Mouse (Mus musculus) cerebellum, adult 2 months (tissue): ENCODE results near the gene Efcab8. TPM values are rescaled to one million over a fixed set of nuclear protein-coding genes. Genes with fewer than 3 reads are reported as not detected.

ENCODE experiments used
- DNase-seq, 2 experiments: peaks; one replicate each; pipeline ENCODE4 v3.0.0; 2021
- H3K27ac ChIP-seq: fragments of 200-500 bp; 2 replicates; pipeline ENCODE4 v1.5.1; 2012; ENCODE audit warnings: low read length, control low read depth, inconsistent platforms; ENCODE audit not compliant: insufficient read depth
- H3K27me3 ChIP-seq: fragments of 200-500 bp; 2 replicates; pipeline ENCODE4 v1.6.1; 2012; ENCODE audit warnings: inconsistent platforms, mild to moderate bottlenecking, low read length, moderate library complexity; ENCODE audit not compliant: control insufficient read depth, insufficient read depth
- H3K4me1 ChIP-seq: fragments of 200-500 bp; 2 replicates; pipeline ENCODE4 v1.6.1; 2011; ENCODE audit warnings: low read length; ENCODE audit not compliant: control insufficient read depth, insufficient read depth
- H3K4me3 ChIP-seq: fragments of 200-500 bp; replicated peaks from 2 replicates; pipeline ENCODE3; 2011; ENCODE audit warnings: mild to moderate bottlenecking, low read depth, low read length, control low read depth; ENCODE audit not compliant: insufficient read depth
- CTCF ChIP-seq: fragments of 200-500 bp; IDR thresholded peaks from 2 replicates; pipeline ENCODE4 v1.5.1; 2011; ENCODE audit warnings: low read depth, mild to moderate bottlenecking, control low read depth, low read length, moderate library complexity, borderline replicate concordance; ENCODE audit not compliant: insufficient read depth
- POLR2A ChIP-seq: fragments of 200-500 bp; IDR thresholded peaks from 2 replicates; pipeline ENCODE4 v1.6.1; 2011; ENCODE audit warnings: low read length, control low read depth, borderline replicate concordance; ENCODE audit not compliant: insufficient read depth
- whole genome bisulfite sequencing: fragments of 180-500 bp; shearing (Covaris S2); methylation state at CpG from one replicate; pipeline ENCODE4 v1.1.7; 2018; 5-methylcytosine and 5-hydroxymethylcytosine counted together
- polyA plus RNA-seq: library from polyadenylated mRNA; depleted of rRNA; stranded (reverse); fragments of >200 nt; gene quantifications from 2 replicates; pipeline ENCODE4 v1.2.3, GENCODE M21; 2012; rRNA removed

Gene Efcab8
- 0.23 and 0.29 TPM in 2 replicates for polyA plus RNA-seq

DNA sequence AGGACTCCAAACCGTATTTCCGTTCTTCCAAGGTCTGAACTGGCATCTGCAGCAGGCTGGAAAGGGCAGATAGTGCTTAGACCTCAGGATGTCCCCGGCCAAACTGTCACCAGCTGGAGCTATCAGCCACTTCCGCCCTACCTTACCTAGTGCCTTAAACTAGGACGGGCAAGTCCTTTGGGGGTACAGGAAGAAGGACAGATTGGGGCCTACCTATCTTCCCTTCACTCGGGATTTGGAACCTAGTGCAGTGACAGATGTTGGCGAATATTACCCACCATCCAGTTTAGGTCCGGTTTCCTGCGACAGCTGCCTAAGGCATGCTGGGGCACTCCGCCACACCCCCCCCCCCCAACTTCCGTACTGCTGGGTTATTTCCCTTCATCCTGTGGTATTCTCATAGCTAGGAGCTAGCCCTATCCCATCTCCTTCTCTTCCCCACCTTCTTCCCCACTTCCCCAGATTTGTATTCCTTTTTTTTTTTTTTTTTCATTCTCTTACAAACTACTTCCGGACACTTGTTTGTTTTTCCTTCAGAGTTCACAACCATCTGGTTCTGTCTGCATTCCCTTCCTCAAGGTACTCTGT, at the start of gene Efcab8:
Gene Efcab8, plus strand, starts transcription at position 538 of the 588 bp plus-strand sequence.
- Histone ChIP-seq H3K4me1 (no peaks in the 10 kb centered on the region), H3K4me3 (peak within 1 kb of the TSS; percentile 11), H3K27me3 (no peaks in the 10 kb centered on the region), H3K27ac (no peak within 1 kb of the TSS)
- 35% methylated on average over 12 of the region's 12 CpGs for WGBS
- DNase-seq: no peak
- no peak for TF ChIP-seq CTCF
- no peak for TF ChIP-seq POLR2A

DNA sequence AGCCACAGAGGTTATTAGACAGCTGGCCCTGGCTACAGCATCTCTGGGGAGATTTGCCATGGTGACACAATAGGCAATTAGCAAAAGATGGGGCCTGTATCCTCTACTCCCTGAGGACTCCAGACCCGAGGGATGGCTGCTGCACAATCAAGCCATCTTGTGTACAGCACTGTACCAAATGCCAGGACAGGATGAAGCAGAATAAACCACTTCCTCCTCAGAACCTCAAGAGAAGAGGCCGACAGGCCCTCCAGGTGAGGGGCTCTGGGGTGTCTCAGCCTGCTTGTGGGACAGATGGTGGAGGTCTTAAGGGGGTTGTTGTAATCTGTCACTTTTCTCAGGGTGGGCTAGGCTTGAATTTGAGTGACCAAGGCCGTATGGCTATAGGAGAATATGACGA, 45.7 kb upstream of the Efcab8 start:
- no peak for DNase-seq
- 77% methylated on average over 4 of the region's 4 CpGs for WGBS
- TF ChIP-seq POLR2A (no peak), CTCF (no peak)

DNA sequence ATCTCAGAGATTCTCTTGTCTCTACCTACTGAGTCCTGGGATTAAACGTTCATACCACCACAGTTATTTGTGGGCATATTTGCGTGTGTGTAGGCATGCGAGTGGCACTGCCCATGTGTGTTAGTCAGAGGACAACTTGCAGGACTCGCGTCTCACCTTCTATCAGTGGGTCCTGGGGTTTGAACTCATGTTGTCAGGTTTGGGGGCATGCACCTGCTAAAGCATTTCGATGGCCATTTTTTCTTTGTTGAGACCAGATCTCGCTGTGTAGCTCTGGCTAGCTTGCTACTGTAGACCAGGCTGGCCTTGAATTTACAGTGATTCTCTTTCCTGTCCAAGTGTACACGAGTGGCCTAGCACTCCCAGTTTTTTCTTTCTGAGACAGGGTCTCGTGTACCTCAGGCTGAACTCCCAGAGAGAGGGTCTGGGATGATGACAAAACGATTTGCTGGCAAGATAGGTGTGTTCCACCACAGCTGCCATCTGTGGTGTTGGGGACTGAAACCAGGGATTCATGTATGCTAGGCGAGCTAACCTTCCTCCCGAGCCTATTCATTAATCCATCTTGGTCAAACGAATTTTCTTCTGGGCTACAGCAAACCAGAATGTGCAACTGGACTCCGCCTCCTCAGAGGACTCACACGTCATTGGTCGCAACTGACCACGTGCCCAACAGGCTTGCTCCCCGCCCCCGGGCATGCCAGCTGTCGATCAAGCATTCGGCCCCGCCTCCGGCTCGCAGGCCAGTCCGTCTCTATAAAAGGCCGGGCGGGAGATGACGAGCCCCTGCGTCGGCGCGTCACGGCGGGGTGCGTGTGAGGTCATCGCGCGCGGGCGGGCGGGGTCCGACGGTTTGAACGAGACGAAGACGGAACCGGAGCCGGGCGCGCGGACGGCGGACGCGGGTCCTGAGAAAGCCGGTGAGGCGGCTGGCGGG, 39.0 kb upstream of the Efcab8 start, which contains the start of gene Mapre1:
Gene Mapre1, plus strand, starts transcription at position 775 of the 937 bp plus-strand sequence.
- peak; percentile 92; the same call in 1 of the 2 replicates for TF ChIP-seq POLR2A
- no peak for TF ChIP-seq CTCF
- DNase-seq: peak; percentile 100
- peaks cover 4% of the 10 kb centered on the region for H3K4me1 ChIP-seq
- no peaks in the 10 kb centered on the region for H3K27me3 ChIP-seq
- 10% methylated on average over 58 of the region's 58 CpGs for WGBS
- peak within 1 kb of the TSS; percentile 87 for H3K4me3 ChIP-seq
- peak within 1 kb of the TSS; percentile 80 for H3K27ac ChIP-seq

More for the DNA sequence above, 45.7 kb upstream of the Efcab8 start:
- H3K4me1 ChIP-seq: no peaks in the 10 kb centered on the region
- no peak overlapping the region for H3K27ac ChIP-seq
- no peak overlapping the region for H3K4me3 ChIP-seq
- H3K27me3 ChIP-seq: no peaks in the 10 kb centered on the region

- no peak for TF ChIP-seq POLR2A
- TF ChIP-seq CTCF: no peak
- no peaks in the 10 kb centered on the region for H3K27me3 ChIP-seq
- WGBS: 2% methylated on average over 53 of the region's 56 CpGs
- H3K4me3 ChIP-seq: peak overlapping the region; percentile 83
- peaks cover 4% of the 10 kb centered on the region for H3K4me1 ChIP-seq
- no peak for DNase-seq
- H3K27ac ChIP-seq: peak overlapping the region; percentile 46; the same call in 1 of the 2 replicates
Measured at GRCm38 (mm10) chr2:153741437-153742065, 38.2 kb upstream of the Efcab8 start.

DNA sequence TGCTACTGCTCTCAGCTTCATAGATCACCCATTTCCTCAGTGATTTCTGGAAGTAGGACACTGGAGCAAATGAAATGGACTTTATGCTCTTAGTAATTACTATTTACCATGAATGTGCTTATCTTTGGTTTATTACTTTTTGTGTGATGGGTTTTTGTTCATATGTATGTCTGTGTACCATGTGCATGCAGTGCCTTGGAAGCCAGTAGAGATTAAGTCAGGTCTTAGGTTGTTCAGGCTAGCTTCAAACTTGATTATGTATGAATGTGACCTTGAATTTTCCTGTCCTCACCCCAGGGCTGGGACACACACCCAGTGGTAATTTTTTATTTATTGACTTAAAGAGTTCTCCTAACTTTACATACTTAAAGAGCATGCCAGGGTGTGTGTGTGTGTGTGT, 31.7 kb upstream of the Efcab8 start:
- TF ChIP-seq POLR2A (no peak), CTCF (no peak)
- Histone ChIP-seq H3K27ac (no peak overlapping the region), H3K27me3 (no peaks in the 10 kb centered on the region), H3K4me1 (peaks cover 4% of the 10 kb centered on the region), H3K4me3 (no peak overlapping the region)
- no peak for DNase-seq

DNA sequence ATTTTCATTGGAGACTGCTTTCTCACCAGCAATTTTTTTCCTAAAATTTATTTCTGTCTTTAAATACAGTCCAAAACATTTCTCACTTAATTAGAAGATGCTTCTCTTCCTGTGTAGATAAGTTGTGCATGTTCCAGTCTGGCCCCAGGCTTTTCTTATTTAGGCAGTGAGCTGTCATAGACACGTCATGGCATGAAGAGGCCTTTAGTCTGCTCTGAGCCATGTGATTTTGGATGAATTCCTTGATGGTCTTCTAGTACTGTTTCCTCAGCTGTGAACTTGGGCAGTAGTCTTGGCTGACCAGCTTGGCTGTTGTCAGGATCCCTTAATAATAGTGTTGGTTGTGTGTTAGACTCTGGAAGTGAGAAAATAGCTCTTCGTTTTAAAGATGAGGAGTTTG, 29.4 kb upstream of the Efcab8 start:
- Histone ChIP-seq H3K27me3 (no peaks in the 10 kb centered on the region), H3K27ac (no peak overlapping the region), H3K4me3 (no peak overlapping the region), H3K4me1 (peaks cover 4% of the 10 kb centered on the region)
- DNase-seq: no peak
- TF ChIP-seq CTCF (no peak), POLR2A (no peak)
- 52% methylated on average over 2 of the region's 2 CpGs for WGBS

GRCm38 (mm10) chr2:153762121-153762520, 17.6 kb upstream of the Efcab8 start:
- no peak for TF ChIP-seq POLR2A
- TF ChIP-seq CTCF: no peak
- no peaks in the 10 kb centered on the region for H3K4me1 ChIP-seq
- H3K4me3 ChIP-seq: no peak overlapping the region
- DNase-seq: no peak
- H3K27ac ChIP-seq: no peak overlapping the region
- H3K27me3 ChIP-seq: no peaks in the 10 kb centered on the region
- 92% methylated on average over 5 of the region's 5 CpGs for WGBS

- WGBS: 65% methylated on average over 6 of the region's 6 CpGs
- Histone ChIP-seq H3K27me3 (no peaks in the 10 kb centered on the region), H3K27ac (no peak overlapping the region), H3K4me3 (no peak overlapping the region), H3K4me1 (no peaks in the 10 kb centered on the region)
- TF ChIP-seq CTCF (no peak), POLR2A (no peak)
- DNase-seq: no peak
Measured at GRCm38 (mm10) chr2:153767484-153767883, 12.2 kb upstream of the Efcab8 start.
